Mouse (Mus musculus): ENCODE data around the gene Nip7. TPM values are rescaled to one million over a fixed set of nuclear protein-coding genes. Genes with fewer than 3 reads are reported as not detected.
"Not testable (repeated sequence)": the region's sequence is repeated elsewhere in the genome, so short reads cannot be mapped to it uniquely, and the experiment has no call there.

Gene Nip7
- polyA plus RNA-seq, 1 experiment from 2014 or later: 70.2 TPM

DNA sequence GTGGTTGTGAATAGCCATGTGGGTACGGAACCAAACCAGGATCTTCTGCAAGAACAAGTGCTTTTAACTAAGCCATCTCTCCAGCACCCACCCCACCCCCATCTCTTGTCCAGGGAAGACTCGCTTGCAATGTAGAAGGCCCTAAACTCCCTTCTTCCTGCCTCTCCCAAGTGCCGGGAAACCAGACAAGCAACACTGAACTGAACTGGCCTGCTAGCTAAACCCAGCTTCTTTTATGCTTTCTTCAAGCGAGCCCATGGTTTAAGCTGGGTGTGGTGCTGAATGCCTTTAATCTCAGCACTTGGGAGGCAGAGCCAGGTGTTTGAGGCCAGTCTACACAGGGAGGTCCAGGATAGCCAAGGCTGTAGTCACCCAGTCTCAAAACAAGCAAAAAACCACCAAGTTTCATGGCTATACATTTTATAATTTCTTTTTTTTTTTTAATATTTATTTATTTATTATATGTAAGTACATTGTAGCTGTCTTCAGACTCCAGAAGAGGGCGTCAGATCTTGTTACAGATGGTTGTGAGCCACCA, 31.9 kb downstream of the Nip7 start:
- H3K4me1 ChIP-seq (replicated peaks; ENCODE audit: control insufficient read depth, insufficient read depth, low read length): no peaks in the 10 kb centered on the region
- ATAC-seq (ENCODE audit: low FRiP score) (no peak), DNase-seq (ENCODE audit: low spot score) (no peak)
- 97% methylated on average over 5 of the region's 5 CpGs for WGBS
- H3K36me3 ChIP-seq (replicated peaks; ENCODE audit: control insufficient read depth, insufficient read depth): peaks cover 52% of the 10 kb centered on the region
- H3K9me3 ChIP-seq (ENCODE audit: control insufficient read depth, low read length): no peaks in the 10 kb centered on the region
- no peak overlapping the region for H3K4me2 ChIP-seq (replicated peaks)
- H3K27me3 ChIP-seq (ENCODE audit: control insufficient read depth, insufficient read depth, low read length): no peaks in the 10 kb centered on the region
- H3K9ac ChIP-seq: no peak overlapping the region
- H3K27ac ChIP-seq: no peak overlapping the region
- H3K4me3 ChIP-seq (replicated peaks; ENCODE audit: low read length): no peak overlapping the region

DNA sequence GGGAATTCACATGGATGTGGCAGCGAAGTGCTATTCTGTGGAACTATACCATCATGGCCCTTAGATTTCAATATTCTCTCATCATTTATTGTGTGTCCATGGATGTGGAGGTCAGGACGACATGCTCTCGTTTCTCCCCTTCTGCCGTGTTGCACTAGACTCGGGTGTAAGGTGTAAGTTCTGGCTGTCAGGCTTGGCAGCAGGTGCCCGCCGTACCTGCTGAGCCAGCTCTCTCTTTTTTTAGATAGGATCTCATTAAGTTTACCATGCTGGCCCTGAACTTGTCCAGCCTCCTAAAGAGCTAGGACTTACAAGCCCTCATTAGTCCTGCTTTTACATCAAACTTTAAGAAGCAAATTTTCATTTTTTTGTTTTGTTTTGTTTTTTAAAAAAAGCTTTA, 33.9 kb downstream of the Nip7 start:
- H3K27me3 ChIP-seq (ENCODE audit: control insufficient read depth, insufficient read depth, low read length): no peaks in the 10 kb centered on the region
- H3K4me3 ChIP-seq (replicated peaks; ENCODE audit: low read length): no peak overlapping the region
- ATAC-seq (ENCODE audit: low FRiP score): no peak
- H3K9me3 ChIP-seq (ENCODE audit: control insufficient read depth, low read length): no peaks in the 10 kb centered on the region
- WGBS: 95% methylated on average over 7 of the region's 7 CpGs
- no peak overlapping the region for H3K4me2 ChIP-seq (replicated peaks)
- no peak overlapping the region for H3K27ac ChIP-seq
- H3K9ac ChIP-seq: no peak overlapping the region
- no peak for DNase-seq (ENCODE audit: low spot score)
- H3K36me3 ChIP-seq (replicated peaks; ENCODE audit: control insufficient read depth, insufficient read depth): peaks cover 43% of the 10 kb centered on the region
- H3K4me1 ChIP-seq (replicated peaks; ENCODE audit: control insufficient read depth, insufficient read depth, low read length): peaks cover 18% of the 10 kb centered on the region

DNA sequence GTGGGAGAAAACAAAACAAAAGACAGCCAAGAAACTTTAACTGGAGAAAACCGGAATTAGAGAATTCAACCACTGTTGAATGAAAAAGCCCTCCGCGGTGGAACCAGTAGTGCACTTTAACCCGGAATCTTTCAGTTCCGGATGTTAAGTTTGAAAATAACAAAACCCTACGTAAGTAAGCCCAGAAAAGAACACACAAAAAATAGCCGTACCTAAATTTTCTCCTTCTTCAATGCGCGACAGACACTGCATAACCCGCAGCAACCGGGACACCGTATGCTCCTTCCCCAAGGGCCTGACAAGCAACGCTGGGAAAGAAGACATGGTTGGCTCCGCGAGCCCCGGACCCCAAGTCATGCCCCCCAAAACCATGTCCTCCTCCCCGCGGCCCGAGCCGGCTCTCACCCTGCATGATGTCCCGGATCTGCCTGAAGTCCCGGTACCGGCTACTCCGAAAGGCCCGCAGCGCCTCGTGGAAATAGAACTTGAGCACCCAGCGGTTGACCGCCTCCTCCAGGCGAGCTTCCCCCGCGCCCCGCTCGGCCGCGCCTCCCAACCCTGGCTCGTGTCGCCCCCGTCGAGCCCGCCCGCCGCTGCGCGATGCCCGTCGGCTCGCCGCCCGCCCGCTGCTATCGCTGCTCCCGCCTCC, 39.2 kb downstream of the Nip7 start:
- ATAC-seq (ENCODE audit: low FRiP score): peak; percentile 83; the same call in 1 of the 2 replicates
- Histone ChIP-seq H3K4me3 (replicated peaks; ENCODE audit: low read length) (peak overlapping the region; percentile 86), H3K27me3 (ENCODE audit: control insufficient read depth, insufficient read depth, low read length) (no peaks in the 10 kb centered on the region), H3K4me2 (replicated peaks) (peak overlapping the region; percentile 74), H3K36me3 (replicated peaks; ENCODE audit: control insufficient read depth, insufficient read depth) (0 out of 2 replicates have a peak, but pooled peaks cover 8% of the 10 kb centered on the region), H3K9ac (peak overlapping the region; percentile 88), H3K4me1 (replicated peaks; ENCODE audit: control insufficient read depth, insufficient read depth, low read length) (peaks cover 18% of the 10 kb centered on the region), H3K27ac (peak overlapping the region; percentile 89), H3K9me3 (ENCODE audit: control insufficient read depth, low read length) (no peaks in the 10 kb centered on the region)
- DNase-seq (ENCODE audit: low spot score): peak; percentile 38
- WGBS: under 1% methylated on average over 47 of the region's 53 CpGs

DNA sequence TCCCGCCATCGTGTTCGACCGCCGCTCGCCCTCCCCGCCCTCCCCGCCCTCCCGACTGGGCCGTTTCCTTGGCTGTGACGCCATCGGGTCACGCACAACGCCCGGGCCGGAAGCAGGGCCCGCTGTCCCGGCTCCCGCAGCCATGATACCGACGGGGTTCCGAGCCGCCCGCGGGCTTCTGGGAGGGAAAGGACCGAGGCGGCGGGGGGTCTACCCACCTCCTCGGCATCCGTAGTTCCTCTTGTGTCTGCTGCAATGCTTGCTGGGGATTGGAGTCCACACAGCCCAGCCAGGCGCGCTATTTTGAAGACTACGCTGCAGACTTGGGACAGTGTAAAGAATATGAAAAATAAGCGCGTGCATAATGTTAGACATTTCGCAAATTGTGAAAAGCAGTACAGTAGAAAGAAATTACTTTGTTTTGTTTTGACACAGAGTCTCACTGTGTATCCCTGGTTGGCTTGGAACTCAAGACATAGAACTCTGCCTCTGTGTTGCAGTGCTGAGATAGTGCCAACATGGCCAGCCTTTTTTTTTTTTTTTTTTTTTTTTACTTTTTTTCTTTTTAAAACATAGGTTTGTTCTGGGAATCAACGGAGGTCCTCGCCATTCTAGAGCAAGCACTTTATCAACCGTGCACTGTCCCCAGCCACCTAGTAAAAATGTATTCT, 39.8 kb downstream of the Nip7 start, which contains the start of gene Terf2:
Gene Terf2 (minus strand): TSS at position 182 of the 671 bp plus-strand sequence.
- Histone ChIP-seq H3K9ac (peak within 1 kb of the TSS; percentile 88), H3K4me1 (replicated peaks; ENCODE audit: control insufficient read depth, insufficient read depth, low read length) (peaks cover 18% of the 10 kb centered on the region), H3K27me3 (ENCODE audit: control insufficient read depth, insufficient read depth, low read length) (no peaks in the 10 kb centered on the region), H3K36me3 (replicated peaks; ENCODE audit: control insufficient read depth, insufficient read depth) (0 out of 2 replicates have a peak, but pooled peaks cover 4% of the 10 kb centered on the region), H3K4me3 (replicated peaks; ENCODE audit: low read length) (peak within 1 kb of the TSS; percentile 86), H3K9me3 (ENCODE audit: control insufficient read depth, low read length) (no peaks in the 10 kb centered on the region), H3K4me2 (replicated peaks) (peak within 1 kb of the TSS; percentile 74), H3K27ac (peak within 1 kb of the TSS; percentile 89)
- DNase-seq (ENCODE audit: low spot score) (peak; percentile 97), ATAC-seq (ENCODE audit: low FRiP score) (peak; percentile 95)
- WGBS: 4% methylated on average over 39 of the region's 39 CpGs

DNA sequence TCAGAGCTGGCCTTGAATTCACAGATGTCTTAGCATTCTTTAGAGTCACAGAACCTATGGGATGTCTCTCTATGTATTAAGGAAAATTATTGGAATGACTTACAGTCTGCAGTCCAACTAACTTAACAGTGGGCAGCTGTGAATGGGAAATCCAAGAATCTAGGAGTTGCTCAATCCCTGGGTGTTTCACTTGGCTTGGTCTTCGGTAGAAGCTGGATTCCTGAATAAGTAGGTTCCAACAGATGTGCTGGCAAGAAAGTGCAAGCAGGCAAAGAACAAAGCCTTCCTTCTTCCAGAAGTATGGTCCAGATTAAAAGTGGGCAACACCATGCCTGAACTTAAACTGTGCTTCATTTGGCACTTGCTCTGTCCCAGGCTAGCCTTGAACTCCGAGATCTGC, 44.0 kb downstream of the Nip7 start:
- Histone ChIP-seq H3K36me3 (replicated peaks; ENCODE audit: control insufficient read depth, insufficient read depth) (no peaks in the 10 kb centered on the region), H3K4me1 (replicated peaks; ENCODE audit: control insufficient read depth, insufficient read depth, low read length) (no peaks in the 10 kb centered on the region), H3K9ac (no peak overlapping the region), H3K27ac (no peak overlapping the region), H3K9me3 (ENCODE audit: control insufficient read depth, low read length) (no peaks in the 10 kb centered on the region), H3K27me3 (ENCODE audit: control insufficient read depth, insufficient read depth, low read length) (no peaks in the 10 kb centered on the region), H3K4me3 (replicated peaks; ENCODE audit: low read length) (no peak overlapping the region), H3K4me2 (replicated peaks) (no peak overlapping the region)
- WGBS: 89% methylated on average over 2 of the region's 2 CpGs
- DNase-seq (ENCODE audit: low spot score) (no peak), ATAC-seq (ENCODE audit: low FRiP score) (no peak)

DNA sequence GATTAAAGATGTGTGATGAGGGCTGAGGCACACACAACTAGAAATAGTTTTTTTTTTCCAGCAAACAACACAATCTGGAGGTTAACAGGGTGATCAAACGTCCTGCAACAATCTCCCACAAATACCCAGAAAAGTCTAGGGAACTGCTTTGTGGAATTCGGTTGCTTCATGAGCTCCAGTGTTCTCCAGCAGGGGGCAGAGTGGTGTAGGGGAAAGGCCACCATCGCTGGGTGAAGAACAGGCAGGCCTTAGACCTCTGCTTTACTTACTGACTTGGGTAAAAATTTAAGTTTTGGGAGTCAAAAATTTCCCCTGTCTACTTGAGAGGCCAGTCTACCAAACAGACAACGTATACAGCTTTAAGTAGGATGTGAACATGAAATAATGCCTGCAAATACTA, 47.9 kb downstream of the Nip7 start:
- H3K9me3 ChIP-seq (ENCODE audit: control insufficient read depth, low read length): no peaks in the 10 kb centered on the region

DNA sequence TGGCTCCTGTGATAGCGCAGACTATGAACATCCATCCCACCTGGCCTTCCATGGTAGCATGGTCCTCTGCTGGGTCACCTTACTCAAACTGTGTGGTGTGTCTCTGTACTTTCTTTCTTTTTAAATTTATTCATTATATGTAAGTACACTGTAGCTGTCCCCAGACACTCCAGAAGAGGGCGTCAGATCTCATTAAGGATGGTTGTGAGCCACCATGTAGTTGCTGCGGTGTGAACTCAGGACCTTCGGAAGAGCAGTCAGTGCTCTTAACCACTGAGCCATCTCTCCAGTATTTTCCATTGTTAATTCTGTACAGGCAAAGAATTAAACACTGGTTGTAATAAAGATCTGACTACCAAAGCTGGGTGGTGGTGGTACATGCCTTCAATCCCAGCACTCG, 51.4 kb downstream of the Nip7 start:
- ATAC-seq (ENCODE audit: low FRiP score): not testable (repeated sequence)
- WGBS: 93% methylated on average over 5 of the region's 5 CpGs

More for the DNA sequence above, 47.9 kb downstream of the Nip7 start:
- WGBS: 10% methylated on average over 4 of the region's 4 CpGs
- no peak overlapping the region for H3K4me3 ChIP-seq (replicated peaks; ENCODE audit: low read length)
- H3K27me3 ChIP-seq (ENCODE audit: control insufficient read depth, insufficient read depth, low read length): no peaks in the 10 kb centered on the region
- H3K27ac ChIP-seq: no peak overlapping the region
- no peak overlapping the region for H3K9ac ChIP-seq
- no peak overlapping the region for H3K4me2 ChIP-seq (replicated peaks)
- H3K36me3 ChIP-seq (replicated peaks; ENCODE audit: control insufficient read depth, insufficient read depth): no peaks in the 10 kb centered on the region
- DNase-seq (ENCODE audit: low spot score) (peak; percentile 83), ATAC-seq (ENCODE audit: low FRiP score) (no peak)
- H3K4me1 ChIP-seq (replicated peaks; ENCODE audit: control insufficient read depth, insufficient read depth, low read length): no peaks in the 10 kb centered on the region

DNA sequence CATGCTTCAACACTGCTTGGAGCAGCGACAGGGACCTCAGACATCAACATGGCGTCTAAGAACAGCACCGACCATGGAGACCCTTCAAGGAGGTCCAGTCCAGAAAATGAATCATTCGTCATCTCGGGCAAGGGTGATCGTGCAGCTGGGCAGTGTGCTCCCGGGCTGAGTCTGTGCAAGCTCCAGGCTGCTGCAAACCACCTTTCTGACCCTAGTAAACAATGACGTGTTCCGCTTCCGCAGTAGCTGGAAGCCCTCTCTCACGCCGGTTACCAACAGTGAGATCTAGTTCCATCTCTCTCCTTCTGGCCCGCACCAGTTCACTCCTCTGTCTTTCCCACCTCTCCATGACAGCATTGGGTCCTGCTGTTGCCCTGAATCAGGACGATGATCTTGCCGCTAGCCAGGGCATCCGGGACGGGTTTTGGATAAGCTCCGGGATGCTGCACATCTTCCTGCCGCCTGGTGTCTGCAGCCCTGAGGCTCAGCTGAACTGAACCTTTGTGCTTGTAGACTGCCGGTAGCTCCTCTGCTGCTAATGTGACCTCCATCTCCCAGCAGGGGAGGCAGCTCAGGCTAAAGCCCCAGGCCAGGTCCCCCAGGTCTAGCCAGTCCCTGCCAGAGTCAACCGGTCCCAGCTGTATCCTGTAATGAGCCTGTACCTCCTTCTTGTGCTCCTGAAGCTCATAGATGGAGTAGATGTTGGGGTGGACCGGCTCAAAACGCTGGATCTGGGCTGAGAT, 52.5 kb downstream of the Nip7 start:
- H3K27ac ChIP-seq: no peak overlapping the region
- no peaks in the 10 kb centered on the region for H3K9me3 ChIP-seq (ENCODE audit: control insufficient read depth, low read length)
- H3K4me3 ChIP-seq (replicated peaks; ENCODE audit: low read length): no peak overlapping the region
- 0 out of 2 replicates have a peak overlapping the region, but pooled peaks have one; percentile 10 for H3K4me2 ChIP-seq (replicated peaks)
- H3K27me3 ChIP-seq (ENCODE audit: control insufficient read depth, insufficient read depth, low read length): no peaks in the 10 kb centered on the region
- no peak overlapping the region for H3K9ac ChIP-seq
- WGBS: 69% methylated on average over 23 of the region's 23 CpGs
- DNase-seq (ENCODE audit: low spot score): no peak
- no peaks in the 10 kb centered on the region for H3K36me3 ChIP-seq (replicated peaks; ENCODE audit: control insufficient read depth, insufficient read depth)
- H3K4me1 ChIP-seq (replicated peaks; ENCODE audit: control insufficient read depth, insufficient read depth, low read length): no peaks in the 10 kb centered on the region
- no peak for ATAC-seq (ENCODE audit: low FRiP score)

More for the DNA sequence above, 51.4 kb downstream of the Nip7 start:
- not testable (repeated sequence) for H3K9ac ChIP-seq; H3K27ac ChIP-seq; H3K4me2 ChIP-seq (replicated peaks); DNase-seq (ENCODE audit: low spot score); H3K4me3 ChIP-seq (replicated peaks; ENCODE audit: low read length); H3K36me3 ChIP-seq (replicated peaks; ENCODE audit: control insufficient read depth, insufficient read depth); H3K9me3 ChIP-seq (ENCODE audit: control insufficient read depth, low read length); H3K27me3 ChIP-seq (ENCODE audit: control insufficient read depth, insufficient read depth, low read length); H3K4me1 ChIP-seq (replicated peaks; ENCODE audit: control insufficient read depth, insufficient read depth, low read length)
